ENCODE assay signal across 10 mouse cellular contexts in genomic region chrX:140491884-140492571, GRCm38 (mm10). TPM values are rescaled to one million over a fixed set of nuclear protein-coding genes. Genes with fewer than 3 reads are reported as not detected.
DNase-seq lines count a peak whose midpoint lies in the region; ATAC-seq and TF ChIP-seq lines count a peak whose summit lies in the region.
"Had no signal": no experiment of that assay in that cellular context is flagged by ENCODE, and none has a peak within 500 bp of the region (broad histone marks: within the 10 kb centered on the region; RNA-seq: fewer than 3 reads in every experiment).

No protein-coding gene starts in this region.

- H3K4me2 ChIP-seq in hindbrain, embryonic 11.5 days (replicated peaks; ENCODE audit: low read depth, low read length): no peak overlapping the region
- H3K4me2 ChIP-seq in midbrain, embryonic 16.5 days (ENCODE audit: low read length): no peak overlapping the region
- H3K4me2 ChIP-seq: embryonic facial prominence, embryonic 15.5 days; limb, embryonic 15.5 days had no signal

- H3K9me3 ChIP-seq in hindbrain, embryonic 11.5 days (ENCODE audit: control insufficient read depth, low read length): no peaks in the 10 kb centered on the region
- H3K9me3 ChIP-seq in hindbrain, embryonic 10.5 days: no peaks in the 10 kb centered on the region
- no peaks in the 10 kb centered on the region for H3K9me3 ChIP-seq in midbrain, embryonic 16.5 days (replicated peaks; ENCODE audit: control insufficient read depth, low read length, poor library complexity, severe bottlenecking)
- H3K9me3 ChIP-seq: embryonic facial prominence, embryonic 15.5 days; limb, embryonic 15.5 days had no signal

- POLR2A ChIA-PET in Patski (lab: Charles Lee): interaction anchor here (1.0 kb wide), 1 partner anchor 9 kb away, joined by 3 read pairs; no protein-coding TSS in a partner anchor

- no peak for ATAC-seq in hindbrain, embryonic 11.5 days (ENCODE audit: low FRiP score)
- no peak for ATAC-seq in Patski
- no peak for ATAC-seq in midbrain, embryonic 16.5 days

- no peaks in the 10 kb centered on the region for H3K4me1 ChIP-seq in hindbrain, embryonic 11.5 days (replicated peaks; ENCODE audit: control insufficient read depth, insufficient read depth, low read length)
- no peaks in the 10 kb centered on the region for H3K4me1 ChIP-seq in hindbrain, embryonic 10.5 days (replicated peaks)
- no peaks in the 10 kb centered on the region for H3K4me1 ChIP-seq in midbrain, embryonic 16.5 days (ENCODE audit: control insufficient read depth, insufficient read depth, low read length)
- H3K4me1 ChIP-seq: embryonic facial prominence, embryonic 15.5 days; limb, embryonic 15.5 days had no signal

- TF ChIP-seq CTCF in Patski (IDR thresholded peaks at IDR 0.05): peak; percentile 79

- no peaks in the 10 kb centered on the region for H3K36me3 ChIP-seq in hindbrain, embryonic 11.5 days (ENCODE audit: control insufficient read depth, insufficient read depth, low read length)
- no peaks in the 10 kb centered on the region for H3K36me3 ChIP-seq in hindbrain, embryonic 10.5 days
- no peaks in the 10 kb centered on the region for H3K36me3 ChIP-seq in midbrain, embryonic 16.5 days (ENCODE audit: control insufficient read depth, insufficient read depth, low read length)
- H3K36me3 ChIP-seq: embryonic facial prominence, embryonic 15.5 days; limb, embryonic 15.5 days had no signal

- H3K9ac ChIP-seq in hindbrain, embryonic 11.5 days (ENCODE audit: low read depth, low read length): no peak overlapping the region
- no peak overlapping the region for H3K9ac ChIP-seq in midbrain, embryonic 16.5 days (ENCODE audit: low read depth, low read length)
- H3K9ac ChIP-seq: embryonic facial prominence, embryonic 15.5 days; limb, embryonic 15.5 days had no signal

- peaks cover 5% of the 10 kb centered on the region for H3K27me3 ChIP-seq in hindbrain, embryonic 11.5 days (ENCODE audit: control insufficient read depth, insufficient read depth, low read length)
- peaks cover 62% of the 10 kb centered on the region for H3K27me3 ChIP-seq in hindbrain, embryonic 10.5 days (ENCODE audit: insufficient read depth, poor library complexity, severe bottlenecking)
- H3K27me3 ChIP-seq in Patski: peaks cover 7% of the 10 kb centered on the region
- H3K27me3 ChIP-seq in midbrain, embryonic 16.5 days (ENCODE audit: control insufficient read depth, insufficient read depth, low read depth, low read length): peaks cover 8% of the 10 kb centered on the region; the same call in 1 of the 2 replicates

- DNase-seq in hindbrain, embryonic 11.5 days (ENCODE audit: low spot score): peak; percentile 38
- DNase-seq in hindbrain, embryonic 10.5 days (ENCODE audit: low spot score): no peak
- DNase-seq in CD4-positive helper T cell, adult 2 months (ENCODE audit: low read depth, low spot score): peak; percentile 59
- DNase-seq in Patski (ENCODE audit: low read depth, low spot score): no peak
- peak; percentile 52 for DNase-seq in embryo, embryonic 10.5 days (ENCODE audit: low spot score)
- DNase-seq in left cerebral cortex, adult 18-20 months (ENCODE audit: low spot score in 2 of 2): peak; percentile 20 to 23
- DNase-seq in retina, postnatal 1 day: peak; percentile 43

- no peak overlapping the region for H3K27ac ChIP-seq in hindbrain, embryonic 11.5 days (ENCODE audit: low read depth, low read length)
- no peak overlapping the region for H3K27ac ChIP-seq in hindbrain, embryonic 10.5 days
- H3K27ac ChIP-seq in midbrain, embryonic 16.5 days (ENCODE audit: low read length): no peak overlapping the region
- H3K27ac ChIP-seq: embryonic facial prominence, embryonic 15.5 days; limb, embryonic 15.5 days had no signal

- in situ Hi-C loops in Patski (cut with MboI; ENCODE audit: low pct_unique_long_range_greater_than_20kb): loop anchor here (5.0 to 25.0 kb wide), 3 partner anchors 110 to 345 kb away; partner anchors contain the start of gene Tsc22d3

- CTCF ChIA-PET in Patski (lab: Charles Lee): interaction anchor here (0.6 to 2.8 kb wide), 22 partner anchors 9 to 230 kb away, joined by 3 to 14 read pairs (median 4); partner anchors contain the start of gene Tsc22d3

- 58% methylated on average over 10 of the region's 10 CpGs for WGBS in hindbrain, embryonic 11.5 days
- 62% methylated on average over 10 of the region's 10 CpGs for WGBS in hindbrain, embryonic 10.5 days
- 53% methylated on average over 10 of the region's 10 CpGs for WGBS in midbrain, embryonic 16.5 days

- H3K4me3 ChIP-seq in hindbrain, embryonic 11.5 days (ENCODE audit: low read depth, low read length): no peak overlapping the region
- H3K4me3 ChIP-seq in hindbrain, embryonic 10.5 days: no peak overlapping the region
- H3K4me3 ChIP-seq in midbrain, embryonic 16.5 days (ENCODE audit: low read depth, low read length): no peak overlapping the region
- H3K4me3 ChIP-seq: embryonic facial prominence, embryonic 15.5 days; limb, embryonic 15.5 days had no signal

RNA-seq across cellular contexts. Expression of gene Prps1, which starts 35.6 kb away (rescaled TPM):
- 81.9 and 88.2 TPM in 2 replicates for polyA plus RNA-seq in hindbrain, embryonic 11.5 days (2014; fragmentation: Nextera tagmentation; extraction: Ambion mirVana)
- polyA plus RNA-seq in hindbrain, embryonic 10.5 days (2016; fragmentation: Nextera tagmentation; extraction: Ambion mirVana): 82.8 and 83.3 TPM in 2 replicates
- 51.2 TPM for polyA plus RNA-seq in Patski (2021)
- total RNA-seq in left cerebral cortex, adult 18-20 months (2021): 10 to 100 TPM; 70.2 to 78.6 TPM
- 88.0 and 94.6 TPM in 2 replicates for polyA plus RNA-seq in midbrain, embryonic 16.5 days (2015; fragmentation: Nextera tagmentation; extraction: Ambion mirVana)

Comparison
In these comparisons a context has a peak if more than half of its experiments do, and no peak if none do; other contexts are left out.
1. DNase-seq: peak in hindbrain, embryonic 11.5 days (single experiment), CD4-positive helper T cell, adult 2 months (single experiment), embryo, embryonic 10.5 days (single experiment), left cerebral cortex, adult 18-20 months (2 of 2) and retina, postnatal 1 day (single experiment); none in hindbrain, embryonic 10.5 days (single experiment) and Patski (single experiment).